In genomic region chr2:147244406-147244805, GRCm38 (mm10) we compare ENCODE assay signal across 28 mouse cellular contexts. TPM values are rescaled to one million over a fixed set of nuclear protein-coding genes. Genes with fewer than 3 reads are reported as not detected.
DNase-seq lines count a peak whose midpoint lies in the region; ATAC-seq and TF ChIP-seq lines count a peak whose summit lies in the region.
"Had no signal": no experiment of that assay in that cellular context is flagged by ENCODE, and none has a peak within 500 bp of the region (broad histone marks: within the 10 kb centered on the region; RNA-seq: fewer than 3 reads in every experiment).

No protein-coding gene starts in this region.

- H3K9ac ChIP-seq in embryonic facial prominence, embryonic 11.5 days (replicated peaks; ENCODE audit: low read length): no peak overlapping the region
- H3K9ac ChIP-seq in limb, embryonic 12.5 days (replicated peaks): no peak overlapping the region
- no peak overlapping the region for H3K9ac ChIP-seq in midbrain, postnatal 0 days (replicated peaks; ENCODE audit: low read length, poor library complexity, severe bottlenecking)
- no peak overlapping the region for H3K9ac ChIP-seq in midbrain, embryonic 16.5 days (ENCODE audit: low read depth, low read length)
- H3K9ac ChIP-seq: embryonic facial prominence, embryonic 12.5 days; forebrain, embryonic 12.5 days had no signal

- H3K36me3 ChIP-seq in embryonic facial prominence, embryonic 11.5 days (replicated peaks; ENCODE audit: control insufficient read depth, insufficient read depth, low read depth, low read length): no peaks in the 10 kb centered on the region
- no peaks in the 10 kb centered on the region for H3K36me3 ChIP-seq in embryonic facial prominence, embryonic 10.5 days (replicated peaks)
- H3K36me3 ChIP-seq in limb, embryonic 12.5 days: no peaks in the 10 kb centered on the region
- H3K36me3 ChIP-seq in limb, embryonic 10.5 days: no peaks in the 10 kb centered on the region
- no peaks in the 10 kb centered on the region for H3K36me3 ChIP-seq in midbrain, postnatal 0 days (ENCODE audit: insufficient read depth, low read length)
- no peaks in the 10 kb centered on the region for H3K36me3 ChIP-seq in midbrain, embryonic 16.5 days (ENCODE audit: control insufficient read depth, insufficient read depth, low read length)
- H3K36me3 ChIP-seq: embryonic facial prominence, embryonic 12.5 days; forebrain, embryonic 10.5 days; forebrain, embryonic 12.5 days; G1E had no signal

- H3K4me3 ChIP-seq in embryonic facial prominence, embryonic 11.5 days (ENCODE audit: low read depth, low read length): no peak overlapping the region
- H3K4me3 ChIP-seq in embryonic facial prominence, embryonic 10.5 days: no peak overlapping the region
- H3K4me3 ChIP-seq in limb, embryonic 12.5 days (replicated peaks): no peak overlapping the region
- H3K4me3 ChIP-seq in limb, embryonic 10.5 days: no peak overlapping the region
- H3K4me3 ChIP-seq in midbrain, postnatal 0 days (ENCODE audit: low read depth, low read length): no peak overlapping the region
- no peak overlapping the region for H3K4me3 ChIP-seq in midbrain, embryonic 16.5 days (ENCODE audit: low read depth, low read length)
- H3K4me3 ChIP-seq: embryonic facial prominence, embryonic 12.5 days; erythroblast, embryonic 14.5 days; forebrain, embryonic 10.5 days; forebrain, embryonic 12.5 days had no signal

- H3K27ac ChIP-seq in embryonic facial prominence, embryonic 11.5 days (replicated peaks; ENCODE audit: low read depth, low read length): no peak overlapping the region
- no peak overlapping the region for H3K27ac ChIP-seq in embryonic facial prominence, embryonic 10.5 days (replicated peaks)
- H3K27ac ChIP-seq in limb, embryonic 12.5 days: no peak overlapping the region
- no peak overlapping the region for H3K27ac ChIP-seq in limb, embryonic 10.5 days
- H3K27ac ChIP-seq in midbrain, postnatal 0 days (ENCODE audit: low read depth, low read length): no peak overlapping the region
- H3K27ac ChIP-seq in midbrain, embryonic 16.5 days (ENCODE audit: low read length): no peak overlapping the region
- H3K27ac ChIP-seq: embryonic facial prominence, embryonic 12.5 days; forebrain, embryonic 10.5 days; forebrain, embryonic 12.5 days had no signal

- WGBS in embryonic facial prominence, embryonic 11.5 days: 89% methylated on average over 1 of the region's 1 CpGs
- 89% methylated on average over 1 of the region's 1 CpGs for WGBS in embryonic facial prominence, embryonic 10.5 days
- WGBS in limb, embryonic 12.5 days: 78% methylated on average over 1 of the region's 1 CpGs
- WGBS in limb, embryonic 10.5 days: 96% methylated on average over 1 of the region's 1 CpGs
- 87% methylated on average over 1 of the region's 1 CpGs for WGBS in midbrain, postnatal 0 days
- WGBS in midbrain, embryonic 16.5 days: 95% methylated on average over 1 of the region's 1 CpGs

- 0 out of 2 replicates have a peak, but pooled peaks have one; percentile 18 for ATAC-seq in embryonic facial prominence, embryonic 11.5 days (replicated peaks; ENCODE audit: insufficient number of reproducible peaks, low FRiP score, low TSS enrichment, low read depth)
- 0 out of 2 replicates have a peak, but pooled peaks have one; percentile 10 for ATAC-seq in limb, embryonic 12.5 days (ENCODE audit: insufficient number of reproducible peaks, insufficient read depth, low FRiP score, low TSS enrichment, low read depth)
- ATAC-seq in midbrain, postnatal 0 days (ENCODE audit: low FRiP score): 0 out of 2 replicates have a peak, but pooled peaks have one; percentile 10
- no peak for ATAC-seq in midbrain, embryonic 16.5 days
- ATAC-seq: activated CD4-positive, CD25-positive, alpha-beta regulatory T cell, adult 4 months; CD4-positive, CD25-positive, alpha-beta regulatory T cell, adult 4 months; forebrain, embryonic 14.5 days; forebrain, embryonic 16.5 days; Patski had no signal

- no peak for TF ChIP-seq CTCF in midbrain, postnatal 0 days (IDR thresholded peaks at IDR 0.05)

- no peak for DNase-seq in embryonic facial prominence, embryonic 11.5 days (ENCODE audit: low spot score)
- no peak for DNase-seq in embryonic facial prominence, embryonic 10.5 days (ENCODE audit: low spot score)
- no peak for DNase-seq in limb, embryonic 10.5 days (ENCODE audit: low spot score)
- DNase-seq in midbrain, postnatal 0 days (ENCODE audit: low spot score): no peak
- DNase-seq: adrenal gland, adult 8-10 months; adrenal gland, postnatal 14 days; adrenal gland, postnatal 36 days; B cell, adult 2 months; cerebellum, adult 11-12 months; cerebellum, adult 2 months; cerebellum, adult 9-10 months; cerebellum, postnatal 10 days; cerebellum, postnatal 25 days had no signal

- H3K4me1 ChIP-seq in embryonic facial prominence, embryonic 11.5 days (ENCODE audit: control insufficient read depth, insufficient read depth, low read length): no peaks in the 10 kb centered on the region
- no peaks in the 10 kb centered on the region; the same call in 1 of the 2 replicates for H3K4me1 ChIP-seq in embryonic facial prominence, embryonic 10.5 days
- no peaks in the 10 kb centered on the region for H3K4me1 ChIP-seq in limb, embryonic 12.5 days (replicated peaks)
- peaks cover 7% of the 10 kb centered on the region; the same call in 1 of the 2 replicates for H3K4me1 ChIP-seq in limb, embryonic 10.5 days
- H3K4me1 ChIP-seq in midbrain, postnatal 0 days (ENCODE audit: insufficient read depth, low read length): no peaks in the 10 kb centered on the region
- no peaks in the 10 kb centered on the region for H3K4me1 ChIP-seq in midbrain, embryonic 16.5 days (ENCODE audit: control insufficient read depth, insufficient read depth, low read length)
- H3K4me1 ChIP-seq: embryonic facial prominence, embryonic 12.5 days; forebrain, embryonic 12.5 days had no signal

- no peaks in the 10 kb centered on the region for H3K9me3 ChIP-seq in embryonic facial prominence, embryonic 11.5 days (replicated peaks; ENCODE audit: control insufficient read depth, low read length)
- no peaks in the 10 kb centered on the region for H3K9me3 ChIP-seq in embryonic facial prominence, embryonic 10.5 days
- H3K9me3 ChIP-seq in limb, embryonic 12.5 days: no peaks in the 10 kb centered on the region
- H3K9me3 ChIP-seq in limb, embryonic 10.5 days (replicated peaks): no peaks in the 10 kb centered on the region
- H3K9me3 ChIP-seq in midbrain, postnatal 0 days (ENCODE audit: low read length): no peaks in the 10 kb centered on the region
- no peaks in the 10 kb centered on the region for H3K9me3 ChIP-seq in midbrain, embryonic 16.5 days (replicated peaks; ENCODE audit: control insufficient read depth, low read length, poor library complexity, severe bottlenecking)
- H3K9me3 ChIP-seq: embryonic facial prominence, embryonic 12.5 days; forebrain, embryonic 10.5 days; forebrain, embryonic 12.5 days had no signal

- H3K27me3 ChIP-seq in embryonic facial prominence, embryonic 11.5 days (ENCODE audit: control insufficient read depth, insufficient read depth, low read length): no peaks in the 10 kb centered on the region
- H3K27me3 ChIP-seq in embryonic facial prominence, embryonic 10.5 days (replicated peaks; ENCODE audit: low read depth, poor library complexity, severe bottlenecking): peaks cover 8% of the 10 kb centered on the region; the same call in 1 of the 2 replicates
- H3K27me3 ChIP-seq in limb, embryonic 12.5 days: 0 out of 2 replicates have a peak, but pooled peaks cover 8% of the 10 kb centered on the region
- no peaks in the 10 kb centered on the region for H3K27me3 ChIP-seq in limb, embryonic 10.5 days (ENCODE audit: low read depth, poor library complexity, severe bottlenecking)
- H3K27me3 ChIP-seq in midbrain, postnatal 0 days (ENCODE audit: insufficient read depth, low read length): peaks cover 8% of the 10 kb centered on the region; the same call in 1 of the 2 replicates
- H3K27me3 ChIP-seq in midbrain, embryonic 16.5 days (ENCODE audit: control insufficient read depth, insufficient read depth, low read depth, low read length): peaks cover 4% of the 10 kb centered on the region
- H3K27me3 ChIP-seq: embryonic facial prominence, embryonic 12.5 days had no signal

- H3K4me2 ChIP-seq in embryonic facial prominence, embryonic 11.5 days (ENCODE audit: low read depth, low read length): no peak overlapping the region
- H3K4me2 ChIP-seq in limb, embryonic 12.5 days: no peak overlapping the region
- H3K4me2 ChIP-seq in midbrain, postnatal 0 days (ENCODE audit: low read depth, low read length, poor library complexity, severe bottlenecking): no peak overlapping the region
- H3K4me2 ChIP-seq in midbrain, embryonic 16.5 days (ENCODE audit: low read length): no peak overlapping the region
- H3K4me2 ChIP-seq: embryonic facial prominence, embryonic 12.5 days; forebrain, embryonic 12.5 days had no signal

RNA-seq across cellular contexts. Expression of gene Nkx2-2, which starts 50.4 kb away (rescaled TPM):
- polyA plus RNA-seq in embryonic facial prominence, embryonic 11.5 days (2014; fragmentation: Nextera tagmentation; extraction: Ambion mirVana): 2.8 and 4.2 TPM in 2 replicates
- polyA plus RNA-seq in embryonic facial prominence, embryonic 10.5 days (2016; fragmentation: Nextera tagmentation; extraction: Ambion mirVana): 1.2 and 2.8 TPM in 2 replicates
- polyA plus RNA-seq in limb, embryonic 12.5 days (2016; fragmentation: Nextera tagmentation; extraction: Ambion mirVana): not detected in 2 replicates
- not detected in 2 replicates for polyA plus RNA-seq in limb, embryonic 10.5 days (2016; fragmentation: Nextera tagmentation; extraction: Ambion mirVana)
- 25.8 and 34.8 TPM in 2 replicates for total RNA-seq in midbrain, postnatal 0 days (2014; rRNA removed)
- polyA plus RNA-seq in midbrain, postnatal 0 days (2015; fragmentation: Nextera tagmentation; extraction: Ambion mirVana): 11.8 and 12.9 TPM in 2 replicates
- 8.5 and 8.7 TPM in 2 replicates for polyA plus RNA-seq in midbrain, embryonic 16.5 days (2015; fragmentation: Nextera tagmentation; extraction: Ambion mirVana)
- total RNA-seq: adrenal gland, adult 18-20 months; adrenal gland, adult 8-10 months; adrenal gland, postnatal 14 days; adrenal gland, postnatal 36 days; CH12.LX; G1E had no signal
- polyA plus RNA-seq: activated CD4-positive, CD25-positive, alpha-beta regulatory T cell, adult 4 months; CD4-positive, CD25-positive, alpha-beta regulatory T cell, adult 4 months; embryonic facial prominence, embryonic 14.5 days; erythroblast, embryonic 14.5 days; G1E; Patski had no signal
